Mouse (Mus musculus): ENCODE measurements around the gene Utrn. TPM values are rescaled to one million over a fixed set of nuclear protein-coding genes. Genes with fewer than 3 reads are reported as not detected.

Utrn gene
- total RNA-seq, 2 experiments from 2014 or later = 61.6 to 61.7 TPM

GRCm38 (mm10) chr10:12875410-12875809 lies 6.2 kb upstream of the Utrn start:
- intact Hi-C loops (cut with DNase I) = no loop called here
- no peak for DNase-seq (ENCODE audit: low spot score in 2 of 2)

GRCm38 (mm10) chr10:12874577-12875277 lies 5.6 kb upstream of the Utrn start:
- no peak for DNase-seq (ENCODE audit: low spot score in 2 of 2)
- intact Hi-C loops (cut with DNase I) = no loop called here

- no peak for DNase-seq (ENCODE audit: low spot score in 2 of 2)
- intact Hi-C loops (cut with DNase I) = loop anchor here (5.0 kb wide), 2 partner anchors 42 to 73 kb away; no protein-coding TSS in a partner anchor
Measured at GRCm38 (mm10) chr10:12869846-12870245, 681 bp upstream of the Utrn start.

- intact Hi-C loops (cut with DNase I) = loop anchor here (5.0 kb wide), 2 partner anchors 44 to 71 kb away; no protein-coding TSS in a partner anchor
- no peak for DNase-seq (ENCODE audit: low spot score in 2 of 2)
Measured at GRCm38 (mm10) chr10:12868189-12869028, 756 bp downstream of the Utrn start.

- DNase-seq (ENCODE audit: low spot score in 2 of 2) = no peak
- intact Hi-C loops (cut with DNase I) = loop anchor here (5.0 kb wide), 2 partner anchors 45 to 70 kb away; no protein-coding TSS in a partner anchor
Measured at GRCm38 (mm10) chr10:12867733-12868188, 1.4 kb downstream of the Utrn start.

- peak in 1 of 2 experiments; percentile 21 for DNase-seq (ENCODE audit: low spot score in 2 of 2)
- intact Hi-C loops (cut with DNase I) = loop anchor here (5.0 kb wide), 2 partner anchors 45 to 70 kb away; no protein-coding TSS in a partner anchor
Measured at GRCm38 (mm10) chr10:12866971-12867732, 2.0 kb downstream of the Utrn start.

GRCm38 (mm10) chr10:12865201-12865600 lies 4.0 kb downstream of the Utrn start:
- intact Hi-C loops (cut with DNase I) = loop anchor here (5.0 kb wide), 2 partner anchors 47 to 68 kb away; no protein-coding TSS in a partner anchor
- no peak for DNase-seq (ENCODE audit: low spot score in 2 of 2)

GRCm38 (mm10) chr10:12863581-12863980 lies 5.6 kb downstream of the Utrn start:
- intact Hi-C loops (cut with DNase I) = no loop called here

GRCm38 (mm10) chr10:12862047-12862446 lies 7.1 kb downstream of the Utrn start:
- no peak for DNase-seq (ENCODE audit: low spot score in 2 of 2)
- intact Hi-C loops (cut with DNase I) = no loop called here

More at GRCm38 (mm10) chr10:12863581-12863980, 5.6 kb downstream of the Utrn start:
- DNase-seq (ENCODE audit: low spot score in 2 of 2) = no peak

GRCm38 (mm10) chr10:12861381-12861780 lies 7.8 kb downstream of the Utrn start:
- DNase-seq (ENCODE audit: low spot score in 2 of 2) = no peak
- intact Hi-C loops (cut with DNase I) = no loop called here

GRCm38 (mm10) chr10:12860765-12861164 lies 8.4 kb downstream of the Utrn start:
- no peak for DNase-seq (ENCODE audit: low spot score in 2 of 2)
- intact Hi-C loops (cut with DNase I) = no loop called here

GRCm38 (mm10) chr10:12860331-12860730 lies 8.8 kb downstream of the Utrn start:
- intact Hi-C loops (cut with DNase I) = no loop called here
- DNase-seq (ENCODE audit: low spot score in 2 of 2) = no peak

GRCm38 (mm10) chr10:12858017-12858416 lies 11.1 kb downstream of the Utrn start:
- intact Hi-C loops (cut with DNase I) = no loop called here
- DNase-seq (ENCODE audit: low spot score in 2 of 2) = no peak

- intact Hi-C loops (cut with DNase I) = no loop called here
- no peak for DNase-seq (ENCODE audit: low spot score in 2 of 2)
Measured at GRCm38 (mm10) chr10:12854298-12854697, 14.9 kb downstream of the Utrn start.

- intact Hi-C loops (cut with DNase I) = no loop called here
- no peak for DNase-seq (ENCODE audit: low spot score in 2 of 2)
Measured at GRCm38 (mm10) chr10:12853776-12854175, 15.4 kb downstream of the Utrn start.

- intact Hi-C loops (cut with DNase I) = no loop called here
- DNase-seq (ENCODE audit: low spot score in 2 of 2) = no peak
Measured at GRCm38 (mm10) chr10:12853196-12853620, 16.0 kb downstream of the Utrn start.

GRCm38 (mm10) chr10:12852416-12853195 lies 16.6 kb downstream of the Utrn start:
- intact Hi-C loops (cut with DNase I) = no loop called here
- DNase-seq (ENCODE audit: low spot score in 2 of 2) = no peak

- DNase-seq (ENCODE audit: low spot score in 2 of 2) = no peak
- intact Hi-C loops (cut with DNase I) = no loop called here
Measured at GRCm38 (mm10) chr10:12850781-12851471, 18.2 kb downstream of the Utrn start.

Data from left cerebral cortex, postnatal 36 days (tissue).